Mouse (Mus musculus) retina, postnatal 7 days (tissue): ENCODE data around the gene Esp18.

ENCODE experiments used
- DNase-seq: peaks from one replicate; pipeline ENCODE4 v3.0.0-alpha.2; 2012; ENCODE audit warnings: low read depth, low spot score

The Esp18 gene

DNA sequence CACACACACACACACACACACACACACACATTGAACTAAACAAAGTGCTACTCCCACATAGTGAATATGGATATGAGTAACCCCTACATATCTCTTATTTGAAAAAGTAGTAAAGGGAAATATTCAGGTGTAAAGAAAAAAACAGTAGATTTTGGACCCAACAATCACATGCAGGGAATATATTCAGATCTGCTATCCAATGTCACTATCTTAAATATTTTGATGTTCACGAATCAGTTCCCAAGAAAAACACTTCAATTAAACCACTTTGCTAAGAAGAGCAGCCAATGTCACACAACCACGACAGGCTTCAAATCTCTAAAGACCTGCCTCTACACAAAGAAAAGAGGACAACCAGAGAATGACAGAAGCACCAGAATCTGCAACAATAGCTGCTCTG is at the start of gene Esp18:
Esp18 (plus strand) TSS at position 301 of the 400 bp plus-strand sequence.
- DNase-seq, result no peak

DNA sequence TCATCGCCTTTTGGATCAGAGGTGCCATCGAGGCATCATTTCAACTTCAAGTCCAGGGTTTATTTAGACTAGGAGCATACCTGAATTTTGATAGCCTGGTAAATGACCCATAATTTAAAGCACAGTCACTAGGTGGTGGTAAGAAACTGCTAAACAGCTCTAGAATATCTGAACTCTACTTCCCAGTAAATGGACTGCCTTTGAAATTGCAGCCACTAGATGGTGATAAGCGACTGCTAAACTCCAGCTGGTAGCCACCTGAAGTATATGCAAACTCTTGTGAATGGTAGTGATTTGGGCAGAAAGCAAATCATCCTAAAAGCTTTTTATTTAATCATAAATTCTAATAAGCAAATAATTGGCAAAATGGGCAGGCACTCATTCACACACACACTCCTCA is 42.8 kb upstream of the Esp18 start:
- DNase-seq, result no peak
